Mouse (Mus musculus): ENCODE results near the gene Evi2. TPM values are rescaled to one million over a fixed set of nuclear protein-coding genes. Genes with fewer than 3 reads are reported as not detected.
A peak's percentile ranks its signal among the peaks of the same experiment; 100 is the strongest.

Gene Evi2
- total and polyA plus RNA-seq, 3 experiments, result 1.2 to 6.2 (median 2.8) TPM

DNA sequence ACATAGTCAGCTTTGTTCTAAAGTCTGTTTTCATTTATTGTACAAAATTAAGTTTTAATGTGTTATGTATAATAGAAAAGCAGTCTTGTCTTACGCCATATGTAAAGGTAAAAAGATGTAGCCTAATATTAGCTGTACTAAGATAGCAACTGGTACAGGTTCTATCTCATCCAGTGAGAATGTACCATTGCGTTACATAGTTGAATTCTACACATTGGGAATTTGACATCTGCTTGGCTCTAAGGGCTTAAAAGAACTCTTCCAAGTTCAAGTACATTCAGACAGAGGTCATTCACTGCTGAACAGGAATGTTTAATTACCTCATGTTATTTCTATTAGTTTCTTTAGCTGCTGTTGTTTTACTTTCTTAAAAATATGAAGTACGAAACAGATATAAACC is 3.8 kb downstream of the Evi2 start:
- no peak overlapping the region for H3K4me3 ChIP-seq (replicated peaks in 1 of 3; ENCODE audit: low read depth in 2 of 3, low read length in 2 of 3, poor library complexity in 1 of 3)
- peaks cover 21 to 54% of the 10 kb centered on the region in 2 experiments for H3K4me1 ChIP-seq (ENCODE audit: control insufficient read depth in 1 of 2, insufficient read depth in 2 of 2)
- in situ Hi-C loops (cut with MboI; ENCODE audit: low pct_ligation_motif_present, low pct_unique_long_range_greater_than_20kb, low sequenced_read_pairs), result no loop called here
- H3K9ac ChIP-seq (ENCODE audit: insufficient read depth, low read depth), result no peak overlapping the region; the same call in 1 of the 2 replicates
- H3K27ac ChIP-seq (ENCODE audit: insufficient read depth, low read depth), result peak overlapping the region; percentile 93
- H3K9me3 ChIP-seq (replicated peaks; ENCODE audit: low read length), result no peaks in the 10 kb centered on the region
- peaks cover 42% of the 10 kb centered on the region for H3K79me2 ChIP-seq (replicated peaks; ENCODE audit: control insufficient read depth, extremely low read depth, insufficient read depth, poor library complexity, severe bottlenecking)
- DNase-seq (ENCODE audit: extremely low read depth), result no peak
- TF ChIP-seq CTCF (conservative IDR thresholded peaks at IDR 0.05 in 1 of 2, IDR thresholded peaks at IDR 0.05 in 1 of 2; ENCODE audit: low read depth in 2 of 2, low read length in 2 of 2) (no peak), USF2 (conservative IDR thresholded peaks at IDR 0.05; ENCODE audit: low read depth, low read length) (no peak), NELFE (IDR thresholded peaks at IDR 0.05; ENCODE audit: low read depth, low read length) (no peak), SIN3A (IDR thresholded peaks at IDR 0.05; ENCODE audit: low read length) (peak; percentile 62; the same call in 1 of the 2 replicates), CHD1 (IDR thresholded peaks at IDR 0.05; ENCODE audit: low read depth, low read length) (peak; percentile 87; the same call in 1 of the 2 replicates), CHD2 (IDR thresholded peaks at IDR 0.05; ENCODE audit: low read length) (no peak), MEF2A (IDR thresholded peaks at IDR 0.05; ENCODE audit: borderline replicate concordance, low read depth, low read length) (no peak), POLR2AphosphoS2 (IDR thresholded peaks at IDR 0.05; ENCODE audit: low read depth, low read length) (peak; percentile 82)
- H3K4me2 ChIP-seq (ENCODE audit: insufficient read depth, low read depth, poor library complexity, severe bottlenecking), result no peak overlapping the region
- dilution Hi-C loops (cut with MboI; ENCODE audit: extremely low pct_ligation_motif_present, extremely low pct_unique_long_range_greater_than_20kb, low sequenced_read_pairs), result no loop called here
- no peaks in the 10 kb centered on the region for H3K27me3 ChIP-seq (replicated peaks)
- peaks cover 18 to 32% of the 10 kb centered on the region in 2 experiments for H3K36me3 ChIP-seq (replicated peaks in 1 of 2; ENCODE audit: control insufficient read depth in 1 of 2, insufficient read depth in 1 of 2, low read length in 1 of 2)

DNA sequence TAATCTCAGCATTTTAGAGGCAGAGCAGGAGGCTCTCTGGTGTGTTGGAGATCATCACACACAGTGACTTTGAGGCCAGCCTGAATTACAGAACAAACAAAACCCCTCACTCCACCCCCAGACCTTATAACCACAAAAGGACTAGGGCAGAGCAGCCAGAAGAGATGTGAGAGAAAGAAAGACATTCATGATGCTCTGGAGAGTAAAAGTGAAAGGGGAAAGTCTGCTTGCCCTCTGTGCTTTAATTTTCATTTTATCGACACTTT is 6.1 kb downstream of the Evi2 start:
- TF ChIP-seq NELFE (IDR thresholded peaks at IDR 0.05; ENCODE audit: low read depth, low read length) (no peak), EP300 (IDR thresholded peaks at IDR 0.05; ENCODE audit: low read length) (no peak), BHLHE40 (IDR thresholded peaks at IDR 0.05; ENCODE audit: low read depth, low read length) (no peak), CHD1 (IDR thresholded peaks at IDR 0.05; ENCODE audit: low read depth, low read length) (no peak)
- in situ Hi-C loops (cut with MboI; ENCODE audit: low pct_ligation_motif_present, low pct_unique_long_range_greater_than_20kb, low sequenced_read_pairs), result no loop called here
- peak overlapping the region; percentile 97 for H3K27ac ChIP-seq (ENCODE audit: insufficient read depth, low read depth)
- H3K27me3 ChIP-seq (replicated peaks), result no peaks in the 10 kb centered on the region
- H3K4me1 ChIP-seq (ENCODE audit: control insufficient read depth in 1 of 2, insufficient read depth in 2 of 2), result peaks cover 22 to 57% of the 10 kb centered on the region in 2 experiments
- DNase-seq (ENCODE audit: extremely low read depth), result peak; percentile 51
- H3K9ac ChIP-seq (ENCODE audit: insufficient read depth, low read depth), result peak overlapping the region; percentile 82
- H3K79me2 ChIP-seq (replicated peaks; ENCODE audit: control insufficient read depth, extremely low read depth, insufficient read depth, poor library complexity, severe bottlenecking), result peaks cover 52% of the 10 kb centered on the region
- peaks cover 18 to 30% of the 10 kb centered on the region in 2 experiments for H3K36me3 ChIP-seq (replicated peaks in 1 of 2; ENCODE audit: control insufficient read depth in 1 of 2, insufficient read depth in 1 of 2, low read length in 1 of 2)
- dilution Hi-C loops (cut with MboI; ENCODE audit: extremely low pct_ligation_motif_present, extremely low pct_unique_long_range_greater_than_20kb, low sequenced_read_pairs), result no loop called here
- H3K4me3 ChIP-seq (replicated peaks in 1 of 3; ENCODE audit: low read depth in 2 of 3, low read length in 2 of 3, poor library complexity in 1 of 3), result peak overlapping the region; percentile 23 to 55 (median 45)
- H3K9me3 ChIP-seq (replicated peaks; ENCODE audit: low read length), result no peaks in the 10 kb centered on the region
- H3K4me2 ChIP-seq (ENCODE audit: insufficient read depth, low read depth, poor library complexity, severe bottlenecking), result peak overlapping the region; percentile 93

DNA sequence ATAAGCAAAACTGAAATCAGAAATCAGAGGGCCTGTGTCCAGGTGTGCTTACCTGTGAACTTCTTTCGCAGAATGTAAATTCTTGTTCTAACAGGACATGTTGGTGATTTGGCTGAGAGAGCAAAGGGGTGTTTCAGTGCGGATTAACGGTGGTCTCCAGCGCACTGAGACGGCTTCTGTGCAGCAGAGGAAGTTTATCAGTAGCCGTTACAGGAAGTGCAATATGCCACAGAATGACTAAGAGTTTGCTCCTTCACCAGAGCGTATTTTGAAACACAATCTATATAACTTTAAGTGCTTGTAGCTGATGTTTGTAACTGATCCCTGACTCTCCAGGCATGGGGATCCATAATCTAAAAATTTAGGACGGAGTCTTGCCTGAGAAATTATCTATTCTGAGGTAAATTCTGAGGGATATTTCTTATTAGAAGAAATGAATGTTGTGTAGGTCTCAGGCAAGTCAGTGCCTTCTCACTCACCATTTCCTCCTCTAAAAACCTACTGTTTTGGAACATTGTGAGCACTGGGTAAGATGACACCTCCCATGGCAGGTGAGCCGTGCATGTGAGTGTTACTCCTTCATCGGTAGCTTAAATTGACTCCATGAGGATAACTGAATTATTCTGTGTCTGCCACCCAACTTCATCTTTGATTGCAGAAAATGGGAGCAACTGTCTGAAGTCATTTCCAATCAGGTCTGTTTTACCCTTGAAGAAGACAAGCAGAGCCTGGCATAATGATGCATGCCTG is 6.7 kb downstream of the Evi2 start, which contains the start of gene Evi2b:
Gene Evi2b (minus strand): TSS at position 203 of the 750 bp plus-strand sequence.
- DNase-seq (ENCODE audit: extremely low read depth), result peak; percentile 74
- TF ChIP-seq PAX5 (IDR thresholded peaks at IDR 0.05; ENCODE audit: low read length) (no peak), KAT2A (IDR thresholded peaks at IDR 0.05; ENCODE audit: insufficient replicate concordance, low read length) (no peak), ZNF384 (IDR thresholded peaks at IDR 0.05; ENCODE audit: low read depth, low read length) (no peak), JUND (conservative IDR thresholded peaks at IDR 0.05; ENCODE audit: low read depth, low read length) (peak; percentile 48), NELFE (IDR thresholded peaks at IDR 0.05; ENCODE audit: low read depth, low read length) (peak; percentile 28; the same call in 1 of the 2 replicates), RCOR1 (conservative IDR thresholded peaks at IDR 0.05; ENCODE audit: low read depth, low read length) (no peak), ZKSCAN1 (IDR thresholded peaks at IDR 0.05; ENCODE audit: borderline replicate concordance, low read depth, low read length) (no peak), E2F4 (IDR thresholded peaks at IDR 0.05; ENCODE audit: insufficient replicate concordance, low read depth, low read length) (no peak), POLR2AphosphoS2 (IDR thresholded peaks at IDR 0.05; ENCODE audit: low read depth, low read length) (no peak), CHD2 (IDR thresholded peaks at IDR 0.05; ENCODE audit: low read length) (no peak), UBTF (IDR thresholded peaks at IDR 0.05; ENCODE audit: low read depth, low read length) (no peak), ZMIZ1 (IDR thresholded peaks at IDR 0.05; ENCODE audit: low read depth, low read length) (0 out of 2 replicates have a peak, but pooled peaks have one; percentile 35), JUN (IDR thresholded peaks at IDR 0.05; ENCODE audit: insufficient read depth, low read depth, low read length) (no peak), IRF4 (IDR thresholded peaks at IDR 0.05; ENCODE audit: low read depth, low read length) (peak; percentile 37; the same call in 1 of the 2 replicates), TCF12 (IDR thresholded peaks at IDR 0.05; ENCODE audit: low read depth, low read length) (0 out of 2 replicates have a peak, but pooled peaks have one; percentile 22), TBP (conservative IDR thresholded peaks at IDR 0.05; ENCODE audit: low read depth, low read length) (peak; percentile 93), BHLHE40 (IDR thresholded peaks at IDR 0.05; ENCODE audit: low read depth, low read length) (peak; percentile 92)

More for the DNA sequence above, 6.7 kb downstream of the Evi2 start, which contains the start of gene Evi2b:
- Histone ChIP-seq H3K4me3 (replicated peaks in 1 of 3; ENCODE audit: low read depth in 2 of 3, low read length in 2 of 3, poor library complexity in 1 of 3) (peak within 1 kb of the TSS; percentile 45 to 59 (median 55)), H3K79me2 (replicated peaks; ENCODE audit: control insufficient read depth, extremely low read depth, insufficient read depth, poor library complexity, severe bottlenecking) (peaks cover 52% of the 10 kb centered on the region), H3K4me1 (ENCODE audit: control insufficient read depth in 1 of 2, insufficient read depth in 2 of 2) (peaks cover 26 to 62% of the 10 kb centered on the region in 2 experiments), H3K4me2 (ENCODE audit: insufficient read depth, low read depth, poor library complexity, severe bottlenecking) (peak within 1 kb of the TSS; percentile 98), H3K9ac (ENCODE audit: insufficient read depth, low read depth) (peak within 1 kb of the TSS; percentile 82), H3K27ac (ENCODE audit: insufficient read depth, low read depth) (peak within 1 kb of the TSS; percentile 97), H3K27me3 (replicated peaks) (no peaks in the 10 kb centered on the region), H3K9me3 (replicated peaks; ENCODE audit: low read length) (no peaks in the 10 kb centered on the region), H3K36me3 (replicated peaks in 1 of 2; ENCODE audit: control insufficient read depth in 1 of 2, insufficient read depth in 1 of 2, low read length in 1 of 2) (peaks cover 18 to 33% of the 10 kb centered on the region in 2 experiments)
- in situ Hi-C loops (cut with MboI; ENCODE audit: low pct_ligation_motif_present, low pct_unique_long_range_greater_than_20kb, low sequenced_read_pairs) (no loop called here), dilution Hi-C loops (cut with MboI; ENCODE audit: extremely low pct_ligation_motif_present, extremely low pct_unique_long_range_greater_than_20kb, low sequenced_read_pairs) (no loop called here)

Measured in CH12.LX (cell line).